Mouse (Mus musculus): Measurements from ENCODE around the gene Otc. TPM values are rescaled to one million over a fixed set of nuclear protein-coding genes. Genes with fewer than 3 reads are reported as not detected.

Otc gene
- polyA plus RNA-seq (2012; rRNA removed): 0.13 TPM in 1 of 2 replicates, not detected in the other

GRCm38 (mm10) chrX:10251852-10252504 lies at the start of gene Otc:
Gene Otc, plus strand, starts transcription at chrX:10252305.
- DNase-seq: no peak
- Histone ChIP-seq H3K4me3 (ENCODE audit: control insufficient read depth, insufficient read depth, low read length) (no peak within 1 kb of the TSS), H3K4me1 (replicated peaks; ENCODE audit: control insufficient read depth, insufficient read depth, low read length) (no peaks in the 10 kb centered on the region), H3K27ac (ENCODE audit: control insufficient read depth, insufficient read depth, low read length) (no peak within 1 kb of the TSS), H3K27me3 (ENCODE audit: control insufficient read depth, insufficient read depth, low read length) (no peaks in the 10 kb centered on the region), H3K36me3 (ENCODE audit: control insufficient read depth, insufficient read depth, low read length) (no peaks in the 10 kb centered on the region)
- TF ChIP-seq CTCF (IDR thresholded peaks at IDR 0.05; ENCODE audit: borderline replicate concordance, control insufficient read depth, extremely low read depth, insufficient read depth, low read length, poor library complexity) (no peak), POLR2A (IDR thresholded peaks at IDR 0.05; ENCODE audit: control insufficient read depth, extremely low read depth, insufficient read depth, low read length, poor library complexity) (no peak)
- 80% methylated on average over 2 of the region's 2 CpGs for WGBS

- Histone ChIP-seq H3K27ac (ENCODE audit: control insufficient read depth, insufficient read depth, low read length) (no peak overlapping the region), H3K4me3 (ENCODE audit: control insufficient read depth, insufficient read depth, low read length) (no peak overlapping the region), H3K27me3 (ENCODE audit: control insufficient read depth, insufficient read depth, low read length) (no peaks in the 10 kb centered on the region), H3K4me1 (replicated peaks; ENCODE audit: control insufficient read depth, insufficient read depth, low read length) (no peaks in the 10 kb centered on the region), H3K36me3 (ENCODE audit: control insufficient read depth, insufficient read depth, low read length) (no peaks in the 10 kb centered on the region; the same call in 1 of the 2 replicates)
- WGBS: 95% methylated on average over 5 of the region's 5 CpGs
- no peak for TF ChIP-seq CTCF (IDR thresholded peaks at IDR 0.05; ENCODE audit: borderline replicate concordance, control insufficient read depth, extremely low read depth, insufficient read depth, low read length, poor library complexity)
- TF ChIP-seq POLR2A (IDR thresholded peaks at IDR 0.05; ENCODE audit: control insufficient read depth, extremely low read depth, insufficient read depth, low read length, poor library complexity): no peak
- DNase-seq: no peak
Observed at GRCm38 (mm10) chrX:10205937-10206336, 46.2 kb upstream of the Otc start.

GRCm38 (mm10) chrX:10215972-10216371 lies 36.1 kb upstream of the Otc start:
- 1% methylated on average over 16 of the region's 16 CpGs for WGBS
- peak overlapping the region; percentile 81 for H3K27ac ChIP-seq (ENCODE audit: control insufficient read depth, insufficient read depth, low read length)
- H3K4me3 ChIP-seq (ENCODE audit: control insufficient read depth, insufficient read depth, low read length): peak overlapping the region; percentile 97
- no peak for TF ChIP-seq CTCF (IDR thresholded peaks at IDR 0.05; ENCODE audit: borderline replicate concordance, control insufficient read depth, extremely low read depth, insufficient read depth, low read length, poor library complexity)
- TF ChIP-seq POLR2A (IDR thresholded peaks at IDR 0.05; ENCODE audit: control insufficient read depth, extremely low read depth, insufficient read depth, low read length, poor library complexity): no peak
- DNase-seq: no peak
- no peaks in the 10 kb centered on the region for H3K4me1 ChIP-seq (replicated peaks; ENCODE audit: control insufficient read depth, insufficient read depth, low read length)
- no peaks in the 10 kb centered on the region for H3K27me3 ChIP-seq (ENCODE audit: control insufficient read depth, insufficient read depth, low read length)
- H3K36me3 ChIP-seq (ENCODE audit: control insufficient read depth, insufficient read depth, low read length): no peaks in the 10 kb centered on the region

- peak; percentile 91 for DNase-seq
- Histone ChIP-seq H3K4me3 (ENCODE audit: control insufficient read depth, insufficient read depth, low read length) (peak within 1 kb of the TSS; percentile 97), H3K4me1 (replicated peaks; ENCODE audit: control insufficient read depth, insufficient read depth, low read length) (no peaks in the 10 kb centered on the region), H3K27ac (ENCODE audit: control insufficient read depth, insufficient read depth, low read length) (peak within 1 kb of the TSS; percentile 81), H3K27me3 (ENCODE audit: control insufficient read depth, insufficient read depth, low read length) (no peaks in the 10 kb centered on the region), H3K36me3 (ENCODE audit: control insufficient read depth, insufficient read depth, low read length) (no peaks in the 10 kb centered on the region)
- TF ChIP-seq CTCF (IDR thresholded peaks at IDR 0.05; ENCODE audit: borderline replicate concordance, control insufficient read depth, extremely low read depth, insufficient read depth, low read length, poor library complexity) (peak; percentile 82; the same call in 1 of the 2 replicates), POLR2A (IDR thresholded peaks at IDR 0.05; ENCODE audit: control insufficient read depth, extremely low read depth, insufficient read depth, low read length, poor library complexity) (no peak)
- 1% methylated on average over 30 of the region's 47 CpGs for WGBS
Observed at GRCm38 (mm10) chrX:10216410-10216949, 35.6 kb upstream of the Otc start, which contains the start of gene Rpgr. Gene Rpgr, minus strand, starts transcription at chrX:10216920.

GRCm38 (mm10) chrX:10219281-10219680 lies 32.8 kb upstream of the Otc start:
- DNase-seq: no peak

GRCm38 (mm10) chrX:10233051-10233450 lies 19.1 kb upstream of the Otc start:
- no peak for DNase-seq
- Histone ChIP-seq H3K27me3 (ENCODE audit: control insufficient read depth, insufficient read depth, low read length) (no peaks in the 10 kb centered on the region), H3K4me3 (ENCODE audit: control insufficient read depth, insufficient read depth, low read length) (no peak overlapping the region), H3K36me3 (ENCODE audit: control insufficient read depth, insufficient read depth, low read length) (no peaks in the 10 kb centered on the region), H3K4me1 (replicated peaks; ENCODE audit: control insufficient read depth, insufficient read depth, low read length) (no peaks in the 10 kb centered on the region), H3K27ac (ENCODE audit: control insufficient read depth, insufficient read depth, low read length) (no peak overlapping the region)
- TF ChIP-seq CTCF (IDR thresholded peaks at IDR 0.05; ENCODE audit: borderline replicate concordance, control insufficient read depth, extremely low read depth, insufficient read depth, low read length, poor library complexity): no peak
- TF ChIP-seq POLR2A (IDR thresholded peaks at IDR 0.05; ENCODE audit: control insufficient read depth, extremely low read depth, insufficient read depth, low read length, poor library complexity): no peak
- WGBS: 65% methylated on average over 2 of the region's 2 CpGs

More at GRCm38 (mm10) chrX:10219281-10219680, 32.8 kb upstream of the Otc start:
- H3K36me3 ChIP-seq (ENCODE audit: control insufficient read depth, insufficient read depth, low read length): no peaks in the 10 kb centered on the region
- TF ChIP-seq POLR2A (IDR thresholded peaks at IDR 0.05; ENCODE audit: control insufficient read depth, extremely low read depth, insufficient read depth, low read length, poor library complexity): no peak
- TF ChIP-seq CTCF (IDR thresholded peaks at IDR 0.05; ENCODE audit: borderline replicate concordance, control insufficient read depth, extremely low read depth, insufficient read depth, low read length, poor library complexity): no peak
- 86% methylated on average over 6 of the region's 6 CpGs for WGBS
- no peak overlapping the region for H3K27ac ChIP-seq (ENCODE audit: control insufficient read depth, insufficient read depth, low read length)
- H3K4me3 ChIP-seq (ENCODE audit: control insufficient read depth, insufficient read depth, low read length): no peak overlapping the region
- H3K4me1 ChIP-seq (replicated peaks; ENCODE audit: control insufficient read depth, insufficient read depth, low read length): no peaks in the 10 kb centered on the region
- H3K27me3 ChIP-seq (ENCODE audit: control insufficient read depth, insufficient read depth, low read length): no peaks in the 10 kb centered on the region
